Mouse (Mus musculus): ENCODE measurements at regions not wholly inside any gene's neighbourhood (a gene's known extent, or its start where the extent isn't known, plus 50 kb on each side); places are given as distances from the start of the nearest gene placed in this dataset.

GRCm38 (mm10) chr14:68973636-68974101 lies 320.4 kb downstream of the Synb start:
- DNase-seq = no peak

- peak; percentile 75 for DNase-seq
These were observed 327.3 kb downstream of the Synb start for GRCm38 (mm10) chr14:68966758-68967157.

- no peak for DNase-seq
These were observed 339.3 kb downstream of the Synb start for GRCm38 (mm10) chr14:68954577-68955460.

- no peak for DNase-seq
These were observed 348.2 kb downstream of the Synb start for GRCm38 (mm10) chr14:68945906-68946305.

- DNase-seq = no peak
These were observed 348.7 kb downstream of the Synb start for GRCm38 (mm10) chr14:68945434-68945833.

GRCm38 (mm10) chr14:68941759-68942158 lies 352.3 kb downstream of the Synb start:
- DNase-seq = no peak

- no peak for DNase-seq
These were observed 352.9 kb downstream of the Synb start for GRCm38 (mm10) chr14:68941132-68941690.

- DNase-seq = no peak
These were observed 358.8 kb downstream of the Synb start for GRCm38 (mm10) chr14:68935303-68935662.

GRCm38 (mm10) chr14:68934611-68935302 lies 359.3 kb downstream of the Synb start:
- no peak for DNase-seq

GRCm38 (mm10) chr14:68927814-68928213 lies 366.3 kb downstream of the Synb start:
- DNase-seq = peak; percentile 26

GRCm38 (mm10) chr14:68923054-68923453 lies 371.0 kb downstream of the Synb start:
- DNase-seq = no peak

- no peak for DNase-seq
These were observed 372.1 kb downstream of the Synb start for GRCm38 (mm10) chr14:68922035-68922434.

GRCm38 (mm10) chr14:68918526-68919045 lies 375.5 kb downstream of the Synb start:
- DNase-seq = no peak

- no peak for DNase-seq
These were observed 394.2 kb downstream of the Synb start for GRCm38 (mm10) chr14:68899921-68900320.

GRCm38 (mm10) chr14:68877171-68877570 lies 416.9 kb downstream of the Synb start:
- DNase-seq = no peak

- DNase-seq = no peak
These were observed 433.0 kb downstream of the Synb start for GRCm38 (mm10) chr14:68861071-68861470.

- DNase-seq = no peak
These were observed 436.2 kb downstream of the Synb start for GRCm38 (mm10) chr14:68857948-68858347.

- no peak for DNase-seq
These were observed 445.6 kb downstream of the Synb start for GRCm38 (mm10) chr14:68848506-68848905.

- no peak for DNase-seq
These were observed 446.5 kb downstream of the Synb start for GRCm38 (mm10) chr14:68847609-68848008.

GRCm38 (mm10) chr14:68820241-68820640 lies 473.9 kb downstream of the Synb start:
- no peak for DNase-seq

GRCm38 (mm10) chr14:68808976-68809375 lies 485.1 kb downstream of the Synb start:
- DNase-seq = no peak

- no peak for DNase-seq
These were observed 486.2 kb downstream of the Synb start for GRCm38 (mm10) chr14:68807918-68808317.

GRCm38 (mm10) chr14:68806646-68807045 lies 487.5 kb downstream of the Synb start:
- no peak for DNase-seq

GRCm38 (mm10) chr14:68784395-68784794 lies 509.7 kb downstream of the Synb start:
- no peak for DNase-seq
